Mouse (Mus musculus) hindbrain, embryonic 11.5 days (tissue): ENCODE results near the gene Gm11983. TPM values are rescaled to one million over a fixed set of nuclear protein-coding genes. Genes with fewer than 3 reads are reported as not detected.
A peak's percentile ranks its signal among the peaks of the same experiment; 100 is the strongest.
"Not testable (repeated sequence)": the region's sequence is repeated elsewhere in the genome, so short reads cannot be mapped to it uniquely, and the experiment has no call there.

ENCODE experiments used
- ATAC-seq: fragments of 200-750 bp; cut with Nextera tagmentation; 2 replicates; pipeline ENCODE4 v1.8.0; 2017; ENCODE audit warnings: mild to moderate bottlenecking, moderate TSS enrichment, moderate library complexity; ENCODE audit not compliant: low FRiP score
- DNase-seq: peaks from one replicate; pipeline ENCODE4 v3.0.0-alpha.2; 2015; ENCODE audit warnings: low spot score
- H3K27ac ChIP-seq: fragments of 300-500 bp; sonication (generic); 2 replicates; pipeline ENCODE4 v1.5.1; 2014; ENCODE audit warnings: mild to moderate bottlenecking, low read depth, low read length
- H3K27me3 ChIP-seq: fragments of 300-500 bp; sonication (generic); 2 replicates; pipeline ENCODE4 v1.6.1; 2014; ENCODE audit warnings: mild to moderate bottlenecking, low read length, moderate library complexity, mixed read lengths; ENCODE audit not compliant: control insufficient read depth, insufficient read depth
- H3K36me3 ChIP-seq: fragments of 300-500 bp; sonication (generic); 2 replicates; pipeline ENCODE4 v1.6.1; 2014; ENCODE audit warnings: mild to moderate bottlenecking, low read length, moderate library complexity, mixed read lengths; ENCODE audit not compliant: control insufficient read depth, insufficient read depth
- H3K4me1 ChIP-seq: fragments of 300-500 bp; sonication (generic); replicated peaks from 2 replicates; pipeline ENCODE4 v1.6.1; 2014; ENCODE audit warnings: low read length, mixed read lengths; ENCODE audit not compliant: control insufficient read depth, insufficient read depth
- H3K4me2 ChIP-seq: fragments of 300-500 bp; sonication (generic); replicated peaks from 2 replicates; pipeline ENCODE4 v1.6.1; 2014; ENCODE audit warnings: mild to moderate bottlenecking, low read depth, low read length
- H3K4me3 ChIP-seq: fragments of 300-500 bp; sonication (generic); 2 replicates; pipeline ENCODE4 v1.5.1; 2014; ENCODE audit warnings: low read depth, low read length
- H3K9ac ChIP-seq: fragments of 300-500 bp; sonication (generic); 2 replicates; pipeline ENCODE4 v1.6.1; 2014; ENCODE audit warnings: low read depth, low read length
- H3K9me3 ChIP-seq: fragments of 300-500 bp; sonication (generic); 2 replicates; pipeline ENCODE4 v1.6.1; 2016; ENCODE audit warnings: low read length; ENCODE audit not compliant: control insufficient read depth
- WGBS: fragments of 180-500 bp; shearing (Covaris S2); extraction: QIAGEN DNeasy Blood & Tissue Kit; methylation state at CpG from one replicate; pipeline ENCODE4 v1.1.7; 2014; 5-methylcytosine and 5-hydroxymethylcytosine counted together
- polyA plus RNA-seq: library from polyadenylated mRNA; unstranded; fragments of >200 nt; fragmentation: Nextera tagmentation; extraction: Ambion mirVana; gene quantifications from 2 replicates; pipeline ENCODE4 v1.2.1, GENCODE M21; 2014

The Gm11983 gene
- not detected in 2 replicates for polyA plus RNA-seq

GRCm38 (mm10) chr11:6837554-6837953, at the start of gene Gm11983:
TSS of gene Gm11983 (minus strand) at chr11:6837654.
- Histone ChIP-seq H3K9ac (no peak within 1 kb of the TSS), H3K4me3 (no peak within 1 kb of the TSS), H3K36me3 (no peaks in the 10 kb centered on the region), H3K4me2 (no peak within 1 kb of the TSS), H3K27me3 (no peaks in the 10 kb centered on the region), H3K4me1 (no peaks in the 10 kb centered on the region), H3K9me3 (no peaks in the 10 kb centered on the region), H3K27ac (no peak within 1 kb of the TSS)
- 88% methylated on average over 1 of the region's 1 CpGs for WGBS
- no peak for DNase-seq
- ATAC-seq: no peak

- H3K9me3 ChIP-seq, H3K9ac ChIP-seq, H3K4me2 ChIP-seq, H3K36me3 ChIP-seq, ATAC-seq, H3K27me3 ChIP-seq, H3K4me3 ChIP-seq, H3K4me1 ChIP-seq, H3K27ac ChIP-seq, DNase-seq: not testable (repeated sequence)
- 93% methylated on average over 4 of the region's 4 CpGs for WGBS
Measured at GRCm38 (mm10) chr11:6883045-6883444, 45.6 kb upstream of the Gm11983 start.

GRCm38 (mm10) chr11:6881614-6882013, 44.2 kb upstream of the Gm11983 start:
- 49% methylated on average over 5 of the region's 5 CpGs for WGBS

GRCm38 (mm10) chr11:6877740-6878139, 40.3 kb upstream of the Gm11983 start:
- 76% methylated on average over 6 of the region's 6 CpGs for WGBS
- Histone ChIP-seq H3K9me3 (no peaks in the 10 kb centered on the region), H3K9ac (no peak overlapping the region), H3K4me1 (no peaks in the 10 kb centered on the region), H3K4me2 (no peak overlapping the region), H3K4me3 (no peak overlapping the region), H3K27ac (no peak overlapping the region), H3K36me3 (no peaks in the 10 kb centered on the region), H3K27me3 (no peaks in the 10 kb centered on the region)
- no peak for DNase-seq
- no peak for ATAC-seq

More at GRCm38 (mm10) chr11:6881614-6882013, 44.2 kb upstream of the Gm11983 start:
- DNase-seq (peak; percentile 44), ATAC-seq (no peak)
- Histone ChIP-seq H3K27me3 (no peaks in the 10 kb centered on the region), H3K36me3 (no peaks in the 10 kb centered on the region), H3K9me3 (no peaks in the 10 kb centered on the region), H3K4me1 (no peaks in the 10 kb centered on the region), H3K27ac (no peak overlapping the region), H3K4me3 (no peak overlapping the region), H3K9ac (no peak overlapping the region), H3K4me2 (no peak overlapping the region)

- Histone ChIP-seq H3K27ac (no peak overlapping the region), H3K4me1 (no peaks in the 10 kb centered on the region), H3K36me3 (no peaks in the 10 kb centered on the region), H3K9ac (no peak overlapping the region), H3K4me2 (no peak overlapping the region), H3K9me3 (no peaks in the 10 kb centered on the region), H3K4me3 (no peak overlapping the region), H3K27me3 (no peaks in the 10 kb centered on the region)
- ATAC-seq (no peak), DNase-seq (no peak)
- 76% methylated on average over 1 of the region's 1 CpGs for WGBS
Measured at GRCm38 (mm10) chr11:6870947-6871346, 33.5 kb upstream of the Gm11983 start.

- no peak overlapping the region for H3K4me3 ChIP-seq
- whole genome bisulfite sequencing: 83% methylated on average over 3 of the region's 3 CpGs
- no peaks in the 10 kb centered on the region for H3K9me3 ChIP-seq
- no peak for DNase-seq
- 0 out of 2 replicates have a peak, but pooled peaks cover 2% of the 10 kb centered on the region for H3K4me1 ChIP-seq
- no peak overlapping the region for H3K9ac ChIP-seq
- no peaks in the 10 kb centered on the region for H3K36me3 ChIP-seq
- no peak for ATAC-seq
- H3K27ac ChIP-seq: no peak overlapping the region
- no peak overlapping the region for H3K4me2 ChIP-seq
- no peaks in the 10 kb centered on the region for H3K27me3 ChIP-seq
Measured at GRCm38 (mm10) chr11:6865536-6865935, 28.1 kb upstream of the Gm11983 start.

GRCm38 (mm10) chr11:6862185-6862584, 24.7 kb upstream of the Gm11983 start:
- Histone ChIP-seq H3K27me3 (no peaks in the 10 kb centered on the region), H3K4me3 (no peak overlapping the region), H3K9me3 (no peaks in the 10 kb centered on the region), H3K9ac (no peak overlapping the region), H3K4me2 (no peak overlapping the region), H3K27ac (no peak overlapping the region), H3K4me1 (0 out of 2 replicates have a peak, but pooled peaks cover 2% of the 10 kb centered on the region), H3K36me3 (no peaks in the 10 kb centered on the region)
- ATAC-seq (no peak), DNase-seq (no peak)
- WGBS: 87% methylated on average over 3 of the region's 3 CpGs

GRCm38 (mm10) chr11:6859898-6860858, 22.7 kb upstream of the Gm11983 start:
- Histone ChIP-seq H3K9me3 (no peaks in the 10 kb centered on the region), H3K4me1 (0 out of 2 replicates have a peak, but pooled peaks cover 2% of the 10 kb centered on the region), H3K36me3 (no peaks in the 10 kb centered on the region), H3K27ac (peak overlapping the region; percentile 30; the same call in 1 of the 2 replicates), H3K4me3 (no peak overlapping the region), H3K9ac (no peak overlapping the region), H3K4me2 (no peak overlapping the region), H3K27me3 (no peaks in the 10 kb centered on the region)
- DNase-seq (peak; percentile 59), ATAC-seq (peak; percentile 91)
- 40% methylated on average over 11 of the region's 11 CpGs for WGBS

- Histone ChIP-seq H3K9ac (no peak overlapping the region), H3K4me2 (no peak overlapping the region), H3K36me3 (no peaks in the 10 kb centered on the region), H3K4me3 (no peak overlapping the region), H3K9me3 (no peaks in the 10 kb centered on the region), H3K27me3 (no peaks in the 10 kb centered on the region), H3K4me1 (0 out of 2 replicates have a peak, but pooled peaks cover 2% of the 10 kb centered on the region), H3K27ac (no peak overlapping the region)
- DNase-seq (peak; percentile 8), ATAC-seq (no peak)
- 89% methylated on average over 8 of the region's 8 CpGs for WGBS
Measured at GRCm38 (mm10) chr11:6859096-6859495, 21.6 kb upstream of the Gm11983 start.
